Mouse (Mus musculus): Measurements from ENCODE around the gene Snap91. TPM values are rescaled to one million over a fixed set of nuclear protein-coding genes. Genes with fewer than 3 reads are reported as not detected.

The Snap91 gene
- polyA plus RNA-seq, 1 experiment, result 0.05 TPM

GRCm38 (mm10) chr9:86814340-86814739 lies 66.1 kb downstream of the Snap91 start:
- no peak for DNase-seq (ENCODE audit: low read depth)

DNA sequence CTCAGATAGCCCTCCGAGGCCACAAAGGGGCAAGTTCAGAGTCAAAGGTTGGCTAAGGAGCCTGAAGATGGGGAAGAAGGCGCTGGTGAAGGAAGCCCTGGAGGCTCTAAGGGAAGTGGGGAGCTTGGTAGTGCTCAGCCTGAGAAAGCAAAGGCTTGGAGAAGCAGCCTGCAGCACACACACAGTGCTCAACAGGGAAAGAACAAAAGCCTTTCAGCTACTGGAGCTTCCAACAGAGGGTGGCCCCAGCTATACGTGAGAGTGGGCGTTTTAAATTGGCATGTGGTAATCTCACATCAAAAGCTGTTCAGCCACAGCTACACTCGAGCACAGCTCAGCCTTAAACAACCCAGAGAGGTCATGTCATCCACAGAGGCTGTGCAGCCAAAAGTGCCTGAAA lies 67.1 kb downstream of the Snap91 start:
- DNase-seq (ENCODE audit: low read depth), result no peak

- no peak for DNase-seq (ENCODE audit: low read depth)
Observed at GRCm38 (mm10) chr9:86810696-86811232, 69.7 kb downstream of the Snap91 start.

DNA sequence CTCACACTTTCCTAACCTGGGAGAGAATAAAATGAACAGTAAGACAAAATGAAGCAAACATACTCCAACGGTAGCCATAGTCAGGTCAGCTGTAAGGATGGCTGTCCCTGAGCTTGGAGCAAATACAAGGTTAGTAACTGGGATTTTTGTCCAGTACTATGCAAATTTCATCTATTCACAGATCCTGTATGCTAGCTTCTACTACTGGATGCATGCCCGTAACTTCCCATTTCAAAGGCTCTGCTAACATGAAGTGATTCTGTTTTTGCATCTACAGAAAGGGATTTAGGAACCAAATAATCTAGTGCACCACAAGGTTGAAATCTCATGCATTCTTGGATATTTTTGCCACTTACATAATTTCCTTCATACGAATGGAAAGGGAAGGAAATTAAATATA lies 70.2 kb downstream of the Snap91 start:
- DNase-seq (ENCODE audit: low read depth), result no peak

GRCm38 (mm10) chr9:86800600-86801163 lies 79.8 kb downstream of the Snap91 start:
- peak; percentile 22 for DNase-seq (ENCODE audit: low read depth)

- DNase-seq (ENCODE audit: low read depth), result no peak
Observed at GRCm38 (mm10) chr9:86799099-86799498, 81.4 kb downstream of the Snap91 start.

- no peak for DNase-seq (ENCODE audit: low read depth)
Observed at GRCm38 (mm10) chr9:86798686-86799085, 81.8 kb downstream of the Snap91 start.

DNA sequence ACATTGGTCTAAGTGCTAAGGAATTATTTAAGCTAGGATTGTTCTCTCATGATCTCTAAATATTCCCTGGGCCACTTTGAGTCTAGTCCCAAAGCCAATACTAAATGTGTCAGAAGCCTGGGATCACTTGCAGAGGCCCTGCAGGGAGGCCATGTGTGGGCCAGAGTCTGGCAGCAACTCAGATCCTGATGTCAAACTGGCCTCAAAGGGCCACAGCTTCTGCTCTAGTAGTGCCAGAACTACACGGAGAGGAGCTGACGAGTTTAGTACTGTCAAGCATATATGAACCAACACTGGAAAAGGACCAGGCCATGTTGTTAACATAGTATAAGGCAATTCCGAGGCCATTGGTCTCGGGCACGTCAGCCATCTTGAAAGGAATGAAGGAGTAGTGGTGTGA lies 82.3 kb downstream of the Snap91 start:
- DNase-seq (ENCODE audit: low read depth), result no peak

- no peak for DNase-seq (ENCODE audit: low read depth)
Observed at GRCm38 (mm10) chr9:86797553-86797952, 82.9 kb downstream of the Snap91 start.

DNA sequence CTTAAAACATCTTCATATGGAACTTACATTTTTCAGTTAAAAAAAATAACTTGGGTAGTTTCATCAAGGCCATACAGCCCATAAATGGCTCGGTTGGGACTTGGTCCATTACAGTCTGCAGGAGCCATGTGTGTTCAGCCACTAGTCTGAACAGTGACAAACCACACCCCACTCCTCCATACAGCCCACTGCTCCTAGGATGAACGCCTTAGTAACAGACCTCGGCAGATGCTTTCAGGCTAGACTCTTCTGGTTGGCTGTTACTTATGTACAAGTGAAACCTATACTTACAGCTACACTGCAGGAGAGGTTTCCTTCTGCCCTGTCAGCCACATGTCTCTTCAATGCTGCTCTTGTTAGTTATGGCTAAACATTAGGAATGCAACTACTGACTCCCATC lies 85.2 kb downstream of the Snap91 start:
- no peak for DNase-seq (ENCODE audit: low read depth)

DNA sequence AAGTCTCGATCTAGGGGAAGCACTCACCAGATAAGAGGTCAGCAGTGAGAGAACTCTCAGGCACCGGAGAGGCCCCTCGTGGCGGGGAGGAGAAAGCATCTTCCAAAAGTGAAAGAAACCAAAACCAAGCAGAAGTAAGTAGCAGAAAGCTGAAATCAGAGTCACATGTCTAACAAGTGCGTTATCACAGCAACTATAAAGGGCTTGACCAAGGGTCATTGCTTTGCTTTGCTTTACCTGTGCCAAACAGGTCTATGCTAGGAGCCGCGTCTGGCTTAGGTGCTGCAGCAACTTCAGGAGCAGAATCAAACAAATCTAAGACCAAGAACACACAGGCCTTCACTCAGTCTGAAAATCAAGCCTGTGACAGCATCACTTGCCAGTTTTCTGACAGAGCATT lies 88.5 kb downstream of the Snap91 start:
- no peak for DNase-seq (ENCODE audit: low read depth)

GRCm38 (mm10) chr9:86789186-86789585 lies 91.3 kb downstream of the Snap91 start:
- no peak for DNase-seq (ENCODE audit: low read depth)

DNA sequence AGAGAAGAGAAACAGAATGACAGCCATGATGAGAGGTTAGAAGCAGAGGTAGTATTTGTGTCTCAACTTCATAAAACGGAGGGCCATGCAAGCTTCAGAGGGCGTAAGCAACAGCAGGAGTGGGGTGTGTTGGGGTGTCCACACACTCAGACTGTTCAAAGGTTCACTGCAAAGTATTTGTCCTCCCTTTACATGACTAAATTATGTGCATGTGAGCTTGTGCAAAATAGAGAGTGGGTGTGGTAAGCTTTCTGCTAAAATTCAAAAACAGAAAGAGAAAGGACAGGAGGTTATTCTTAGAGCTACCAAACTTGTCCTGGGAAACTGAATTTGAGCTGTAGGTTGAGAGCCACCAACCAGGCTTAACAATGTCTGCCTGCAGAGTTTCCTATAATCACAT lies 97.6 kb downstream of the Snap91 start:
- no peak for DNase-seq (ENCODE audit: low read depth)

GRCm38 (mm10) chr9:86781426-86781825 lies 99.0 kb downstream of the Snap91 start:
- no peak for DNase-seq (ENCODE audit: low read depth)

GRCm38 (mm10) chr9:86778212-86778611 lies 102.2 kb downstream of the Snap91 start:
- DNase-seq (ENCODE audit: low read depth), result no peak

DNA sequence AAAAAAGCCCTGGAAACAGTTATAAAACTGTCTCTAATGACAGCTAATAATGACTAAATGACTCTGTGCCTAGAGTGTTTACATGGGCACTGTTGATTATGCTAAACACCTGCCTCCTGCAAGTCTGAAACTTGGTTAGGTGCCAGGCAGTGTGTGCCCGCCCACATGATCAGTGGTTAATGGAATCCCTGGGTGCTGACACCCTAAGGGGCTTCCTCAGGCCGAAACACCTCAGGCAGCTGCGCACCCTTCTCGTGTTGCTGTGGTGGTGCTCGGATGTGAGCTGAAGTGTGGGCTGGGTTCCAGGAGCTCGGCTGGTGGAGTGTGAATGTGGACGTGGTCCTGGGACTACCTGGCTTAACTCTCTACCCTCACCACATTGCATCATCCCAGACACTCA lies 103.1 kb downstream of the Snap91 start:
- DNase-seq (ENCODE audit: low read depth), result no peak

DNA sequence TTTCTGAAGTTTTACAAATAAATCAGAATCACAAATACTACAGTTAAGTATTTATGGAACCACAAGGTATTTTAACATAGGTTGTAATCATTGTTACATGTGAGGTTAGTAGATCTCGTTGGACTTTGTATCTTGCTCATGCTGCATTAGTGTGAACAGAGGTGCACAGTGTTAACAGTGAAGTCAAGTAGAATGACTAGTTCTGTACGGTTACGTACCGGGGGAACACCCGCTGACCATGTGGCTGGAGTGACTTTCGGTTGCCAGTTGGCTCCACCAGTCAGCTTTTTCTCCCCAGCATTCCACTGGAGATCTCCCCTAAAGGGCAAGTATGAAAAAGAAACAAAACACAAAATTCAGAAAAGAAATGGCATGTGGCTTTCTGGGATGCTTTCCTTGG lies 105.1 kb downstream of the Snap91 start:
- no peak for DNase-seq (ENCODE audit: low read depth)

DNA sequence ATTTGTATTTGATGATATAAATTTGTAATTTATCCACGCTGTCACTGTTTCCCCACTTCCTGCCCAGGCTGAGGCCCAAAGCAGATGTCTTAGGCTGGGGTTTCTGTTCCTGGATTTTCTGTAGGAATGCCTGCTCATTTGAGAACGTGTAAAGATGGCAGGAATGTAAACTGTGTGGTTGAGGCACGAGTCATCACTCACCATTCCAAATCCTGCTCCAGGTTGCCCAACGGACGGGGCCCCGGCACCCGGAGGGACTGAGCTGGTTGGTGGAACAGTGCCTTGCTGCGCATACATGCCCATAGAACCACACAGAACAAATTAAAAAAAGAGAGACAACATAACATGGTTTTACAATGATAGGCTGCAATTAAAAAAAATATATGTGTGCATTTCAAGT lies 106.5 kb downstream of the Snap91 start:
- DNase-seq (ENCODE audit: low read depth), result no peak

GRCm38 (mm10) chr9:86772897-86773296 lies 107.6 kb downstream of the Snap91 start:
- DNase-seq (ENCODE audit: low read depth), result no peak

GRCm38 (mm10) chr9:86766991-86767390 lies 113.5 kb downstream of the Snap91 start:
- no peak for DNase-seq (ENCODE audit: low read depth)

DNA sequence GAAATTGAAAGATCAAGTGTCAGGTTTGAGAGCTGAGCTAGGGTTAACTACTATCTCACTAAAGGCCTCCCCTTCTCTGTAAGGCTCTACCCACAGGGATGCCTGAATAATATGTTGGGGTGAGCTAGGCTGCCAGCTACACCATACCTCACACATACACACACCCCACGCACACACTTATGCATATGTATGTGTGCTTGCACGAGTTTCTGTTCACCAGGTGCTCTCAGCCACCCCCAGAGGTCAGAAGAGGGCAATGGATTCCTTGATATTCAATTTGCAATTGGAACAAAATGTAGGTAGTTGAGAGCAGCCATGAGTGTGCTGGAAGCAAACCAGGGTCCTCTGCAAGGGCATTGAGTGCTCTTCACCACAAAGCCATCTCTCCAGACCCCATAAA lies 116.5 kb downstream of the Snap91 start:
- DNase-seq (ENCODE audit: low read depth), result no peak

GRCm38 (mm10) chr9:86762477-86763376 lies 117.7 kb downstream of the Snap91 start:
- no peak for DNase-seq (ENCODE audit: low read depth)

GRCm38 (mm10) chr9:86745926-86746581 lies 134.4 kb downstream of the Snap91 start:
- peak; percentile 37 for DNase-seq (ENCODE audit: low read depth)
